Mouse (Mus musculus): ENCODE measurements around the gene Gm28374. TPM values are rescaled to one million over a fixed set of nuclear protein-coding genes. Genes with fewer than 3 reads are reported as not detected.
"Not testable (repeated sequence)": the region's sequence is repeated elsewhere in the genome, so short reads cannot be mapped to it uniquely, and the experiment has no call there.

Gm28374 gene
- 1.1 and 1.5 TPM in 2 replicates for polyA plus RNA-seq (2014; fragmentation: Nextera tagmentation; extraction: Ambion mirVana)

- Histone ChIP-seq H3K4me3 (ENCODE audit: low read depth, low read length) (no peak within 1 kb of the TSS), H3K27ac (ENCODE audit: low read depth) (no peak within 1 kb of the TSS), H3K36me3 (ENCODE audit: control insufficient read depth, insufficient read depth, low read length) (peaks cover 42% of the 10 kb centered on the region), H3K9ac (ENCODE audit: low read length) (no peak within 1 kb of the TSS), H3K9me3 (ENCODE audit: control insufficient read depth, low read length) (no peaks in the 10 kb centered on the region), H3K4me1 (replicated peaks; ENCODE audit: control insufficient read depth, insufficient read depth, low read length) (peaks cover 16% of the 10 kb centered on the region), H3K27me3 (replicated peaks; ENCODE audit: control insufficient read depth, insufficient read depth, low read length) (no peaks in the 10 kb centered on the region), H3K4me2 (ENCODE audit: low read length) (no peak within 1 kb of the TSS)
- no peak for ATAC-seq (replicated peaks; ENCODE audit: low FRiP score, low TSS enrichment, low read depth)
- no peak for DNase-seq (ENCODE audit: low spot score)
- WGBS: 86% methylated on average over 9 of the region's 9 CpGs
Observed at GRCm38 (mm10) chr19:6082156-6082555, at the start of gene Gm28374. Gm28374 (minus strand) TSS chr19:6082256.

DNA sequence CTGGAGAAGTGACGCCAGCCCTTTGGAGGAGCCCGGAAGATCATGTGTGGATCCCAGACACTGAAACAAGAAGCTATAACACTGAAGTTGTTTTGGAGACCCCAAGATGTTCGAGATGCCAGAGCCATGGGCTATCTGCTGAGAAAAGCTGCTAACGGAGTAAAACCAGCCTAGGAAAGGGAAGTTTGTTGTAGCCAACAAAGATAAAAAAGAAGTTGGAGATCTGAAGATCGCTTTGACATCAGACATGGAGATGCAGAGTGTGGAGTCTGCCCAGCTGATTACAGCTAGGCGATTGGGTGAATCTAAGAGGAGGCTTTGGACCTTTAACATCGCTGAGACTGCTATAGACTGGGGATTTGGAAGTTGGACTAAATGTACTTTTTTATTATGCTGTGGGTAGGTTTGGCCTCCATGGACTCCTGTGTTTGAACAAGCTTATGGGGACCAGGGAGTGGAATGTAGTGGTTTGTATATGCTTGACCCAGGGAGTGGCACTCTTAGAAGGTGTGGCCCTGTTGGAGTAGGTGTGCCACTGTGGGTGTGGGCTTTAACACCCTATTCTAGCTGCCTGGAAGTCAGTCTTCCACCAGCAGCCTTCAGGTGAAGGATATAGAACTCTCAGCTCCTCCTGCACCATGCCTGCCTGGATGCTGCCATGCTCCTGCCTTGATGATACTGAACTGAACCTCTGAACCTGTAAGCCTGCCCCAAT, 48.5 kb upstream of the Gm28374 start:
- not testable (repeated sequence) for H3K4me1 ChIP-seq (replicated peaks; ENCODE audit: control insufficient read depth, insufficient read depth, low read length); H3K4me3 ChIP-seq (ENCODE audit: low read depth, low read length); H3K9ac ChIP-seq (ENCODE audit: low read length); H3K4me2 ChIP-seq (ENCODE audit: low read length); H3K27ac ChIP-seq (ENCODE audit: low read depth); H3K27me3 ChIP-seq (replicated peaks; ENCODE audit: control insufficient read depth, insufficient read depth, low read length); H3K9me3 ChIP-seq (ENCODE audit: control insufficient read depth, low read length); DNase-seq (ENCODE audit: low spot score); ATAC-seq (replicated peaks; ENCODE audit: low FRiP score, low TSS enrichment, low read depth)
- 76% methylated on average over 7 of the region's 7 CpGs for WGBS
- peaks cover 12% of the 10 kb centered on the region; the same call in 1 of the 2 replicates for H3K36me3 ChIP-seq (ENCODE audit: control insufficient read depth, insufficient read depth, low read length)

- Histone ChIP-seq H3K36me3 (ENCODE audit: control insufficient read depth, insufficient read depth, low read length) (no peaks in the 10 kb centered on the region), H3K4me3 (ENCODE audit: low read depth, low read length) (peak within 1 kb of the TSS; percentile 56), H3K27ac (ENCODE audit: low read depth) (peak within 1 kb of the TSS; percentile 91), H3K27me3 (replicated peaks; ENCODE audit: control insufficient read depth, insufficient read depth, low read length) (no peaks in the 10 kb centered on the region), H3K4me1 (replicated peaks; ENCODE audit: control insufficient read depth, insufficient read depth, low read length) (peaks cover 2% of the 10 kb centered on the region; the same call in 1 of the 2 replicates), H3K9me3 (ENCODE audit: control insufficient read depth, low read length) (no peaks in the 10 kb centered on the region), H3K4me2 (ENCODE audit: low read length) (peak within 1 kb of the TSS; percentile 57), H3K9ac (ENCODE audit: low read length) (peak within 1 kb of the TSS; percentile 67)
- under 1% methylated on average over 32 of the region's 32 CpGs for WGBS
- DNase-seq (ENCODE audit: low spot score) (peak; percentile 96), ATAC-seq (replicated peaks; ENCODE audit: low FRiP score, low TSS enrichment, low read depth) (peak; percentile 89)
Observed at GRCm38 (mm10) chr19:6127760-6128341, 45.8 kb upstream of the Gm28374 start, which contains the start of gene Snx15. Snx15 (minus strand) TSS chr19:6128304.

GRCm38 (mm10) chr19:6126789-6127580, 44.9 kb upstream of the Gm28374 start:
- H3K9ac ChIP-seq (ENCODE audit: low read length): no peak overlapping the region
- WGBS: 71% methylated on average over 10 of the region's 10 CpGs

GRCm38 (mm10) chr19:6126289-6126688, 44.2 kb upstream of the Gm28374 start:
- peaks cover 2% of the 10 kb centered on the region; the same call in 1 of the 2 replicates for H3K4me1 ChIP-seq (replicated peaks; ENCODE audit: control insufficient read depth, insufficient read depth, low read length)
- DNase-seq (ENCODE audit: low spot score) (no peak), ATAC-seq (replicated peaks; ENCODE audit: low FRiP score, low TSS enrichment, low read depth) (no peak)
- no peaks in the 10 kb centered on the region for H3K9me3 ChIP-seq (ENCODE audit: control insufficient read depth, low read length)
- H3K27me3 ChIP-seq (replicated peaks; ENCODE audit: control insufficient read depth, insufficient read depth, low read length): no peaks in the 10 kb centered on the region
- peaks cover under 1% of the 10 kb centered on the region; the same call in 1 of the 2 replicates for H3K36me3 ChIP-seq (ENCODE audit: control insufficient read depth, insufficient read depth, low read length)
- WGBS: 30% methylated on average over 4 of the region's 4 CpGs
- no peak overlapping the region for H3K9ac ChIP-seq (ENCODE audit: low read length)
- H3K4me3 ChIP-seq (ENCODE audit: low read depth, low read length): no peak overlapping the region
- H3K4me2 ChIP-seq (ENCODE audit: low read length): no peak overlapping the region
- H3K27ac ChIP-seq (ENCODE audit: low read depth): no peak overlapping the region

More at GRCm38 (mm10) chr19:6126789-6127580, 44.9 kb upstream of the Gm28374 start:
- DNase-seq (ENCODE audit: low spot score): no peak
- H3K27ac ChIP-seq (ENCODE audit: low read depth): peak overlapping the region; percentile 91; the same call in 1 of the 2 replicates
- H3K4me2 ChIP-seq (ENCODE audit: low read length): peak overlapping the region; percentile 57
- H3K4me1 ChIP-seq (replicated peaks; ENCODE audit: control insufficient read depth, insufficient read depth, low read length): peaks cover 2% of the 10 kb centered on the region; the same call in 1 of the 2 replicates
- H3K27me3 ChIP-seq (replicated peaks; ENCODE audit: control insufficient read depth, insufficient read depth, low read length): no peaks in the 10 kb centered on the region
- peak overlapping the region; percentile 56 for H3K4me3 ChIP-seq (ENCODE audit: low read depth, low read length)
- no peaks in the 10 kb centered on the region for H3K9me3 ChIP-seq (ENCODE audit: control insufficient read depth, low read length)
- no peaks in the 10 kb centered on the region for H3K36me3 ChIP-seq (ENCODE audit: control insufficient read depth, insufficient read depth, low read length)
- no peak for ATAC-seq (replicated peaks; ENCODE audit: low FRiP score, low TSS enrichment, low read depth)

GRCm38 (mm10) chr19:6124898-6125297, 42.8 kb upstream of the Gm28374 start:
- 81% methylated on average over 2 of the region's 2 CpGs for WGBS
- peaks cover 2% of the 10 kb centered on the region; the same call in 1 of the 2 replicates for H3K4me1 ChIP-seq (replicated peaks; ENCODE audit: control insufficient read depth, insufficient read depth, low read length)
- H3K36me3 ChIP-seq (ENCODE audit: control insufficient read depth, insufficient read depth, low read length): peaks cover 4% of the 10 kb centered on the region; the same call in 1 of the 2 replicates
- no peaks in the 10 kb centered on the region for H3K9me3 ChIP-seq (ENCODE audit: control insufficient read depth, low read length)
- no peaks in the 10 kb centered on the region for H3K27me3 ChIP-seq (replicated peaks; ENCODE audit: control insufficient read depth, insufficient read depth, low read length)
- H3K27ac ChIP-seq (ENCODE audit: low read depth): no peak overlapping the region
- no peak for DNase-seq (ENCODE audit: low spot score)
- H3K4me2 ChIP-seq (ENCODE audit: low read length): no peak overlapping the region
- H3K9ac ChIP-seq (ENCODE audit: low read length): no peak overlapping the region
- H3K4me3 ChIP-seq (ENCODE audit: low read depth, low read length): no peak overlapping the region
- ATAC-seq (replicated peaks; ENCODE audit: low FRiP score, low TSS enrichment, low read depth): no peak

- H3K9ac ChIP-seq (ENCODE audit: low read length): no peak overlapping the region
- peaks cover 4% of the 10 kb centered on the region; the same call in 1 of the 2 replicates for H3K36me3 ChIP-seq (ENCODE audit: control insufficient read depth, insufficient read depth, low read length)
- no peak overlapping the region for H3K4me3 ChIP-seq (ENCODE audit: low read depth, low read length)
- ATAC-seq (replicated peaks; ENCODE audit: low FRiP score, low TSS enrichment, low read depth) (no peak), DNase-seq (ENCODE audit: low spot score) (no peak)
- 57% methylated on average over 8 of the region's 8 CpGs for WGBS
- H3K27ac ChIP-seq (ENCODE audit: low read depth): peak overlapping the region; percentile 9; the same call in 1 of the 2 replicates
- H3K9me3 ChIP-seq (ENCODE audit: control insufficient read depth, low read length): no peaks in the 10 kb centered on the region
- no peak overlapping the region for H3K4me2 ChIP-seq (ENCODE audit: low read length)
- H3K27me3 ChIP-seq (replicated peaks; ENCODE audit: control insufficient read depth, insufficient read depth, low read length): no peaks in the 10 kb centered on the region
- peaks cover 6% of the 10 kb centered on the region; the same call in 1 of the 2 replicates for H3K4me1 ChIP-seq (replicated peaks; ENCODE audit: control insufficient read depth, insufficient read depth, low read length)
Observed at GRCm38 (mm10) chr19:6123330-6123729, 41.3 kb upstream of the Gm28374 start.

GRCm38 (mm10) chr19:6121761-6122160, 39.7 kb upstream of the Gm28374 start:
- 31% methylated on average over 16 of the region's 19 CpGs for WGBS
- Histone ChIP-seq H3K36me3 (ENCODE audit: control insufficient read depth, insufficient read depth, low read length) (peaks cover 4% of the 10 kb centered on the region; the same call in 1 of the 2 replicates), H3K4me3 (ENCODE audit: low read depth, low read length) (0 out of 2 replicates have a peak overlapping the region, but pooled peaks have one; percentile 8), H3K9me3 (ENCODE audit: control insufficient read depth, low read length) (no peaks in the 10 kb centered on the region), H3K27me3 (replicated peaks; ENCODE audit: control insufficient read depth, insufficient read depth, low read length) (no peaks in the 10 kb centered on the region), H3K4me1 (replicated peaks; ENCODE audit: control insufficient read depth, insufficient read depth, low read length) (peaks cover 11% of the 10 kb centered on the region; the same call in 1 of the 2 replicates), H3K4me2 (ENCODE audit: low read length) (peak overlapping the region; percentile 22; the same call in 1 of the 2 replicates), H3K27ac (ENCODE audit: low read depth) (no peak overlapping the region), H3K9ac (ENCODE audit: low read length) (peak overlapping the region; percentile 27; the same call in 1 of the 2 replicates)
- DNase-seq (ENCODE audit: low spot score) (peak; percentile 65), ATAC-seq (replicated peaks; ENCODE audit: low FRiP score, low TSS enrichment, low read depth) (peak; percentile 12)

Measured in intestine, embryonic 14.5 days (tissue).